Mouse (Mus musculus) megakaryocyte, embryonic 14.5 days (primary cell): Measurements from ENCODE around the gene Hmga1.

Experiments
- FLI1 ChIP-seq: IDR thresholded peaks from 2 replicates; pipeline ENCODE4 v1.6.1; 2012; ENCODE audit warnings: low read length, inconsistent platforms, mixed read lengths
- GATA1 ChIP-seq: IDR thresholded peaks from 3 replicates; pipeline ENCODE4 v1.6.1; 2012; ENCODE audit warnings: mixed read lengths, low read length, inconsistent platforms, borderline replicate concordance

GRCm38 (mm10) chr17:27576056-27576455 is 19.8 kb downstream of the Hmga1 start:
- TF ChIP-seq GATA1 = no peak
- no peak for TF ChIP-seq FLI1
